Mouse (Mus musculus) megakaryocyte, adult 5-6 weeks (primary cell): ENCODE data around the gene Fibp. TPM values are rescaled to one million over a fixed set of nuclear protein-coding genes. Genes with fewer than 3 reads are reported as not detected.

Source experiments
- ATAC-seq: 2 replicates; pipeline ENCODE4 v1.8.0; 2016; ENCODE audit warnings: mild to moderate bottlenecking, inconsistent platforms; ENCODE audit not compliant: poor library complexity, severe bottlenecking
- total RNA-seq, 2 experiments: library from RNA; stranded (forward) in 1 of 2; stranded (reverse) in 1 of 2; fragments of 153-499, 151-499 nt in 1 of 2; fragments of 221-1000, 200-1000 nt in 1 of 2; gene quantifications; 2 replicates each; pipeline versions ENCODE4 v1.2.3 to v1.2.4; 2015 to 2017

Fibp gene
- total RNA-seq, 2 experiments from 2014 or later: 55.8 to 115 TPM

DNA sequence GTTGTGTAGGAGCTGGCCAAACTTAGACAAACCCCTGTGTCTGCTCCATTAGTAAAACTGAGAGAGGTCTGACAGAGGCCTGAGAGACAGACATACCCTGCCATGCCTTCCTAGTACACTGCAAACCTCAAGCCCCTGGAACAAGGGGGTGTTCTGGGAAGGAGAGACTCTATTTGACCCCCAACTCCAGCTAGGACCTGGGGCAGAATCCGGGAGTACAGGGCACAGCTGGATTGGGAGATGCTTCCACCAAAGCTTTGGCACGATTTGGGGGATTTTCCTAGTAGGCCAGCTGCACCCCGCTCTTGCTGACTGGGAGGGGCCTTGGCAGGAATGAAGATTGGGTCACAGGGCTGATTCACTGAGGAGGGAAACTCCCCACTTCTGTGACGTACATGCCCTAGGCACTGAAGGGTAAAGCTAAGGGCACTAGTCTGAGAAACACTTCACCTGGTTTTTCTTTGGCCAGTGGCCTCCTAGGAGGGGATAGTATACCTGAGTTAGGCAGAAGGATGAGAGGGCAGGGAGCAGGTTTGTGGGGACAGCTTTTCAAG is 28.4 kb upstream of the Fibp start:
- no peak for ATAC-seq

DNA sequence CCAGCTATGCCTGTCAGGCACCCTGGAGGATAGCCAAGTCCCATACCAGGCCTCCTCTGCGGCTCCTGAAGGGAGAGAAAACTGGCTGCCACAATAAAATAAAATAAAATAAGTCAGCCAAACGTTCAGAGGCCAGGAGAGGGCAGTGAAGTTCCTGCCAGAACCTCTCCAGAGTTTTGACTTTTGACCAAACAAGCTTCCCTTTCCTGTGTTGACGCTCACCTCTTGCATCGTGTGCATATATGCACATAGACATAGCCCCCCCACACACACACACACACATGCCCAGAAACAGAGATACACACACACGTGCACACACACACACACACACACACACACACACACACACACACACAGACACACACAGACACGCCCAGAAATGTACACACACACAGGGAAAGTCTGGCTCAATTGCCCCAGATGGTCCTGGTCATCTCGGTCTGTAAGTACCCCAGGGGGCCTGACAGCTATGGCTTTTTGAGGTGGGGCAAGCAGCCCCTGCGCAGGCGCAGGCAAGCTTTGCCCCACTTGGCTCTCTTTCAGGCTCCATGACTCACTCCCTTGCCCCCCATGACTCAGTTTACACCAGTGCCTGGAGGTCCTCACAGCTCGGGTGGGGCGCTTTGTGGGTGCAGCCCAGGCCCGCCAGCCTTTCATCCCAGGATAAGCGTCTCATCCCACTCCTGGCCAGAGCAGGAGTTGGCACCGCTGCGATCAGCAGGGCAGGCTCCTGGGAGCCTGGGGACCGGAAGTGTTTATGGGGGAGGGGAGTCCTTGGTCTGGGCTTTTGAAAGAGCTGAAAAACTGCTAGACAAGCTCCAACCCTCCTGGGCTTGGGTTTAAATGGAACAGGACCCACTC is 27.2 kb upstream of the Fibp start:
- peak; percentile 89 for ATAC-seq

DNA sequence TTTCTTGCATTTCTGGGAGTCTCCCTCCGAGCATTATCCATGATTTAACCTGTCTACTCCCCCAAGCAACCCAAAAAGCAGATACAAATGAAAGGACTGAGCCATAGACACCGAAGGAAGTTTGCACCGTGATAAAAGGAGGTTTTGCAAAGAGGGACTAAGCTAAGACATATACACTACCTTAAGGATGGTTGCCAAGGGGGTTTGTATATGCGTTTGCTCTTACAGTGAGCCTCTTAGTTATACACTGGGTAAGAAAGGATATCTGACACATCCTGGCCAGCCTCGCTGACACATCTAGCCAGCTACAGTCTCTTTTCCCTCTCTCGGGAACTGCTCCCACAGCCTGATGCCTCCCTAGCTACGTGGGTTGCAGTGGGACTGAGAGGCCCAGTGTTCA is 26.5 kb upstream of the Fibp start:
- no peak for ATAC-seq

GRCm38 (mm10) chr19:5444371-5444908 is 16.0 kb upstream of the Fibp start:
- ATAC-seq: peak; percentile 38

DNA sequence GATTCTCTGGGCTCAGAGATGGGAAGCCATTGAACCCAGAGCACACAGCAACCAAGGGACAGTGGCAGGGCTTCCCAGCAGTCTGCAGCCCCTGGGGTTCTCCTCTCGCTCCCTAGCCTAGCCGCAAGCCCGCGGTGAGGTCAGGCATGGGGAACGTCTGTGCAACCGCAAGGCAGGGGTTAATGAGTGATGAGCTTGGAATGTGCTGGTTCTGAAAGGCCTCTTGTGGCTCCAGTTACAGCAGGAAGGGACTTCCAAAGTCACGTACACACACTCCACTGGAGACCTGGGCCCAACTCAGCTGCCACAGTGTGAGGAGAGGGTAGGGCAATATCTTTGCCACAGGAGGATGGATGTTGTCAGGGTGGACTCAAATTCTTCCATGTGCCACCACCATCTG is 15.5 kb upstream of the Fibp start:
- ATAC-seq: no peak

DNA sequence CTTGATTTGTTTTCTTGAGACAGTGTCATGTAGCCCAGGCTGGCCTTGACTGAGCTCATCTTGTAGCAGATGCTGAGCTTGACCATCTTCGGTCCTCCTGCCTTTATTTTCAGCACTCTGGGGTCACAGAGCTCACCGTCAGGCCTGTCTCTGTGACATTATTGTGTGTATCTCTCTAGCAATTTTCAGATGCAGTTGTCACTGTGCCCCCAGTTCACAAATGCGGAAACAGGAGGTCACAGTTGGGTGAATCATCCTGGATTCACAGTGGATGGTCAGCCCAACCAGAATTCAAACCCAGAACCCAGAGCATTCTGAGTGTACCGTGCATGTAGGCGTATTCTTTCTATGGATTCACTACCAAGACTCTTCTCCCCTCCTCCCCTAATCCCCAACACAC is 14.7 kb upstream of the Fibp start:
- no peak for ATAC-seq

GRCm38 (mm10) chr19:5447515-5448353 is 12.7 kb upstream of the Fibp start, which contains the start of gene Fosl1:
Gene Fosl1 (plus strand): TSS chr19:5447547.
- peak; percentile 85 for ATAC-seq

- ATAC-seq: peak; percentile 77
Observed at GRCm38 (mm10) chr19:5448354-5449150, 11.9 kb upstream of the Fibp start.

DNA sequence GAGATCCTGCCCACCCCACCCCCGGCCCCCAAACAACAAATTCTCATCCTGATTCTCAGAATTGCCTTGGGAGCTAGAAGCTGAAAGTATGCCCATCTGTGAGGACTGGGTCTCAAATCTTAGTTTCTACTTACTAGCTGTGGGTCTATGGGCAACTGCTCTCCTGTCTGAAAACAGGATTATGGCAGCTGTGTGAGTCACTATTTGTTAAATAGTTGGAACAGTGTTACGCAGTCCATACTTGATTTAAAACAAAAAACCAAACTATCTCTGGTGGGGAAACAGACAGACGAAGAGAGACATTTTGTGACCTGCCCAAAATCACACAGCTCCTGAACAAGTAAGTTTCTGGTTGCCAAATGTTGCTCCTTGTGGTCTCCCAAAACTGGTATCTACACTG is 10.7 kb upstream of the Fibp start:
- ATAC-seq: no peak

DNA sequence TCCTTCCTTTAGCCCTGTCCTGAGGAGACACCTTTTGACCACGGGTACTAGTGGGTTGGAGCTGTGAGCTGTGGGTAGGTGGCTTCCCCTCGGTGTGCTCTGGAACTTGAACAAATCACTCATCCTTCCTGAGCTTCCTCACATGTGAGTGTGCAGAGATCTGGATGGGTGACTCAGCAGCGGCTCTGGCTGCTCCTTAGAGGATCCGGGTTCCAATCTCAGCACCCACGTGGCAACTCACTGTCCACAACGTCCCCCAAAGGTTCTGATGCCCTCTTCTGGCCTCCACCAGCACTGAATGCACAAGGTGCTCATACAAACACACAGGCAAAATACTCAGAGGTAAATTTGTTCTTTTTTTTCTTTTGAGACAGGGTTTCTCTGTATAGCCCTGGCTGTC is 8.6 kb upstream of the Fibp start:
- no peak for ATAC-seq

- ATAC-seq: no peak
Observed at GRCm38 (mm10) chr19:5455037-5455436, 5.4 kb upstream of the Fibp start.

GRCm38 (mm10) chr19:5455568-5455967 is 4.8 kb upstream of the Fibp start:
- no peak for ATAC-seq

DNA sequence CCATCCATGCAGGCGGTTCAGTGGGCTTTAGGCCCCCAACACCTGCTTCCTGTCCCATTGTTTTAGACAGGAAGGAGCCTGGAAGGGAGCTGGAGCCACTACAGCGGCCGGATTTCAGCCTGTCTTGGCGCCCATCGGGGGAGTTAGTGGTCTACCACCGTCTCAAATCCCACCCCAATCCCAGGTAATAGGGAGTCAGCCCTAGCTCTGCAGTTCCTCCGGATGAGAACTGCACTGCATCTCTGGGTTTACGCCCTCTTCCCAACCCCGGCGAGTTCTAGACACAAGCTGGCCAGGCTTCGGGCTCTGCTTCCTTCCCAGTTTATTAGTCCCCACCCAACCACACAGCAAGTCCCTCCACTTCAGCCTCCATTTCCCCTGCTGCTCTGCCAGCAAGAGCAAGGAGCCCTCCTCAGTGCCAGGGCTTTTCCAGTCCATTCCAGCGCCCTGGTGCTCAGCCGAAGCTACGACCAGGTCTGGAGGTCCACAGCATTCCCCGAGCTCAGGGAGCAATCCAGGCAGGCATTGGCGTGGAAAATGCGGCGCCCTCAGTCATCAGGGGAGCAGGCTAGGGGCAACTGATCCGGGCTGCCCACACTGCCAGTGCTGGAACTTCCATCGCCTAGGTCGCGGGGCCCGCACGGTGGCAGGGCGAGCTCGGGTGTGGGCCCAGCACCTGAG is 4.0 kb upstream of the Fibp start:
- ATAC-seq: no peak

GRCm38 (mm10) chr19:5456922-5457745 is 3.3 kb upstream of the Fibp start:
- peak; percentile 79 for ATAC-seq

- no peak for ATAC-seq
Observed at GRCm38 (mm10) chr19:5457746-5458442, 2.5 kb upstream of the Fibp start, which contains the start of gene Ccdc85b. Gene Ccdc85b (minus strand): TSS chr19:5457894.

DNA sequence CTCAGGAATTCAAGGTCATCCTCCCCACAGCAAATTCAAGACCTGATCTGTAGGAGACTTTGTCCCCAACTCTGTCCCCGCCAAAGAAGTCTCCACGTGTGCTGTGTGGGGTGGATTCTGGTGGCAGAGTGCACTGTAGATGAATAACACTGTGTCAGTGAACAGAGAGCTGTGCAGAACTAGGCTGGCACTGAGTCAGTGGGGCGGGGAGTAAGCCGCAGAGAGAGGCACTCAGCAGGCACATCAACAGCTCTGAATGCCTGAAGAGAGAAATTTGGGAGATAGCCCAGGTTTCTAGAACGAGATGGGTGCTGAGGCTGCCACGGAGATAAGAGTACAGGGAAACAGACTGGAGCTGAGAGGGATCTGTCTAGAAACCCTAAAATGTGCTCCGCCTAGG is 1.4 kb upstream of the Fibp start:
- no peak for ATAC-seq

- ATAC-seq: no peak
Observed at GRCm38 (mm10) chr19:5459896-5460295, 519 bp upstream of the Fibp start.

DNA sequence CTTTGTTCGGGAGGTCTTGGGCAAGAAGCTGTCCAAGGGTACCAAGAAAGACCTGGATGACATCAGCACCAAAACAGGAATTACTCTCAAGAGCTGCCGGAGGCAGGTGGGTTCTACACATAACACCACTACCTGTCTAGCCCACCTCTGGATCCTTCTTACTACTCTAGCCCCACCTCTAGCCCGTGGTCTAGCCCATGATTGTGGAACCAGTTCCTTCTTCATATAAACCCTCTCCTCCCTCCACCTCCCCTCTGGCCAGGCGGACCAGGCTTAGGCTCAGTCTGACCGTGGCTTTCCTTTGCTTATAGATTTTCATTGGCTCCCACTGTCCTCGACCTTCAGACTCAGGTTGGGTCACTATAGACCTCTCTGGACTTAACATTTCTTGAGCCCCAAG is 996 bp downstream of the Fibp start:
- no peak for ATAC-seq
